Mouse (Mus musculus) heart, adult 2 months (tissue): ENCODE data around the gene Stox2.

Experiments
- CTCF ChIP-seq: fragments of 200-600 bp; IDR thresholded peaks from 2 replicates; pipeline ENCODE4 v1.8.1; 2022; ENCODE audit warnings: antibody characterized with exemption, mild to moderate bottlenecking, moderate library complexity
- POLR2A ChIP-seq: fragments of 200-500 bp; IDR thresholded peaks from 2 replicates; pipeline ENCODE4 v1.6.1; 2011; ENCODE audit warnings: mild to moderate bottlenecking, low read depth, low read length, control low read depth; ENCODE audit not compliant: insufficient read depth

- TF ChIP-seq POLR2A: no peak
- TF ChIP-seq CTCF: no peak
Measured at GRCm38 (mm10) chr8:47145258-47145657, 300.9 kb downstream of the Stox2 start.
